Mouse (Mus musculus): ENCODE data around the gene Kcnd3.

Gene Kcnd3

GRCm38 (mm10) chr3:105585734-105586159 lies 133.6 kb downstream of the Kcnd3 start:
- DNase-seq (ENCODE audit: low spot score in 2 of 2) = no peak

- DNase-seq (ENCODE audit: low spot score in 2 of 2) = no peak
Measured at GRCm38 (mm10) chr3:105590056-105590672, 138.0 kb downstream of the Kcnd3 start.

GRCm38 (mm10) chr3:105591766-105592165 lies 139.6 kb downstream of the Kcnd3 start:
- no peak for DNase-seq (ENCODE audit: low spot score in 2 of 2)

- DNase-seq (ENCODE audit: low spot score in 2 of 2) = no peak
Measured at GRCm38 (mm10) chr3:105592246-105592645, 140.1 kb downstream of the Kcnd3 start.

- DNase-seq (ENCODE audit: low spot score in 2 of 2) = no peak
Measured at GRCm38 (mm10) chr3:105600483-105600882, 148.4 kb downstream of the Kcnd3 start.

- DNase-seq (ENCODE audit: low spot score in 2 of 2) = no peak
Measured at GRCm38 (mm10) chr3:105602966-105603365, 150.8 kb downstream of the Kcnd3 start.

GRCm38 (mm10) chr3:105605726-105606125 lies 153.6 kb downstream of the Kcnd3 start:
- DNase-seq (ENCODE audit: low spot score in 2 of 2) = no peak

- DNase-seq (ENCODE audit: low spot score in 2 of 2) = no peak
Measured at GRCm38 (mm10) chr3:105608857-105609256, 156.7 kb downstream of the Kcnd3 start.

- no peak for DNase-seq (ENCODE audit: low spot score in 2 of 2)
Measured at GRCm38 (mm10) chr3:105611531-105612422, 159.6 kb downstream of the Kcnd3 start.

GRCm38 (mm10) chr3:105612423-105612814 lies 160.3 kb downstream of the Kcnd3 start:
- no peak for DNase-seq (ENCODE audit: low spot score in 2 of 2)

- DNase-seq (ENCODE audit: low spot score in 2 of 2) = no peak
Measured at GRCm38 (mm10) chr3:105616861-105617743, 165.0 kb downstream of the Kcnd3 start.

- no peak for DNase-seq (ENCODE audit: low spot score in 2 of 2)
Measured at GRCm38 (mm10) chr3:105621154-105621553, 169.0 kb downstream of the Kcnd3 start.

- DNase-seq (ENCODE audit: low spot score in 2 of 2) = no peak
Measured at GRCm38 (mm10) chr3:105623137-105623536, 171.0 kb downstream of the Kcnd3 start.

GRCm38 (mm10) chr3:105625961-105626360 lies 173.8 kb downstream of the Kcnd3 start:
- no peak for DNase-seq (ENCODE audit: low spot score in 2 of 2)

GRCm38 (mm10) chr3:105627258-105627657 lies 175.1 kb downstream of the Kcnd3 start:
- DNase-seq (ENCODE audit: low spot score in 2 of 2) = no peak

GRCm38 (mm10) chr3:105632296-105632695 lies 180.2 kb downstream of the Kcnd3 start:
- no peak for DNase-seq (ENCODE audit: low spot score in 2 of 2)

GRCm38 (mm10) chr3:105633021-105633420 lies 180.9 kb downstream of the Kcnd3 start:
- DNase-seq (ENCODE audit: low spot score in 2 of 2) = no peak

- peak in 1 of 2 experiments; percentile 21 for DNase-seq (ENCODE audit: low spot score in 2 of 2)
Measured at GRCm38 (mm10) chr3:105642186-105642585, 190.1 kb downstream of the Kcnd3 start.

- DNase-seq (ENCODE audit: low spot score in 2 of 2) = no peak
Measured at GRCm38 (mm10) chr3:105643566-105643965, 191.4 kb downstream of the Kcnd3 start.

GRCm38 (mm10) chr3:105648889-105649567 lies 196.9 kb downstream of the Kcnd3 start:
- no peak for DNase-seq (ENCODE audit: low spot score in 2 of 2)
